Mouse (Mus musculus): Measurements from ENCODE around the gene Gse1. TPM values are rescaled to one million over a fixed set of nuclear protein-coding genes. Genes with fewer than 3 reads are reported as not detected.

The Gse1 gene
- polyA plus RNA-seq, 1 experiment from 2014 or later: 8.7 TPM

DNA sequence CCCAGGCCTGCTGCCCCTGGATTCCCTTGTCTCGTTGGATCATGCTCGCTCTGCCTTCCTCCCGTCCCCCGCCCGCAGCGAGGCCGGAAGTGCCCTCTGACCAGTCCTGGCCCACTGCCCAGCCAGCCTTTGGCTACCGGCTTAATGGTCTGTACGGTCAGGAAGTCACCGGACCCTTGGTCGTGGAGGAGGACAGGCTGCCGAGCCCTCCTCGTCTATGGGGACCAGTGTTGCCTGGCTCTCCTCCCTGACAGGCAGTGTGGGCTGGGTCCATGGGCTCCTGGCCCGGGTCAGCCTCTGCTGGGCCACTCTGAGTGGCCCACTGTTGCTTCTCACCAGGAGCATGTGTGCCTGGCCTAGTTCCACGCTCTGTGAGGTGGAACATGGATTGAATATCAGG lies 266.6 kb downstream of the Gse1 start:
- WGBS (ENCODE audit: insufficient replicate concordance): 62% methylated on average over 15 of the region's 15 CpGs
- ATAC-seq (ENCODE audit: insufficient read depth): no peak
- Histone ChIP-seq H3K27me3 (no peaks in the 10 kb centered on the region), H3K4me3 (replicated peaks) (peak overlapping the region; percentile 21; the same call in 1 of the 2 replicates), H3K4me1 (replicated peaks) (peaks cover 100% of the 10 kb centered on the region), H3K9me3 (replicated peaks) (no peaks in the 10 kb centered on the region), H3K4me2 (peak overlapping the region; percentile 96), H3K9ac (0 out of 2 replicates have a peak overlapping the region, but pooled peaks have one; percentile 6), H3K27ac (replicated peaks) (peak overlapping the region; percentile 84), H3K36me3 (replicated peaks) (peaks cover 11% of the 10 kb centered on the region; the same call in 1 of the 2 replicates)

DNA sequence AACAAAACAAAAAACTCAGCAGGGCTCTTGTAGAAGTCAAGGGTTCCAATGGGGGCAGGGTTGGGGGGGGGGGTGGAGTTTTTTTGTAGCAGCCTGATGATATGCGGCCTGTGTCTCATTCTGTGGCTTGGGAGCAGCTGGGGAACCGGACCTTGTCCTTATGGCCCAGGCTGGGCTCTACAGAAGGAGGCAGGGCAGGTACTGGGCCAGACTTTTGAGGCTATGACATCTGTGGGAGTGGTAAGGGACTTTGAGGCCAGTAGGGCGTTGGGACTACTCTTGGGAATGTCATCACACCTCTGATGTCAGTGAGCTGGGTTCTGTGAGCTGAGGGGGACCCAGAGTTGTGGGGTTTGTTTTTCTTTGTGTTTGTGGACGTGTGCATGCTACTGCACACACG lies 267.2 kb downstream of the Gse1 start:
- 51% methylated on average over 5 of the region's 5 CpGs for WGBS (ENCODE audit: insufficient replicate concordance)
- H3K9me3 ChIP-seq (replicated peaks): no peaks in the 10 kb centered on the region
- peak overlapping the region; percentile 96; the same call in 1 of the 2 replicates for H3K4me2 ChIP-seq
- no peak for ATAC-seq (ENCODE audit: insufficient read depth)
- peaks cover 100% of the 10 kb centered on the region for H3K4me1 ChIP-seq (replicated peaks)
- peak overlapping the region; percentile 84 for H3K27ac ChIP-seq (replicated peaks)
- no peak overlapping the region for H3K4me3 ChIP-seq (replicated peaks)
- H3K27me3 ChIP-seq: no peaks in the 10 kb centered on the region
- H3K36me3 ChIP-seq (replicated peaks): peaks cover 11% of the 10 kb centered on the region; the same call in 1 of the 2 replicates
- H3K9ac ChIP-seq: 0 out of 2 replicates have a peak overlapping the region, but pooled peaks have one; percentile 16

DNA sequence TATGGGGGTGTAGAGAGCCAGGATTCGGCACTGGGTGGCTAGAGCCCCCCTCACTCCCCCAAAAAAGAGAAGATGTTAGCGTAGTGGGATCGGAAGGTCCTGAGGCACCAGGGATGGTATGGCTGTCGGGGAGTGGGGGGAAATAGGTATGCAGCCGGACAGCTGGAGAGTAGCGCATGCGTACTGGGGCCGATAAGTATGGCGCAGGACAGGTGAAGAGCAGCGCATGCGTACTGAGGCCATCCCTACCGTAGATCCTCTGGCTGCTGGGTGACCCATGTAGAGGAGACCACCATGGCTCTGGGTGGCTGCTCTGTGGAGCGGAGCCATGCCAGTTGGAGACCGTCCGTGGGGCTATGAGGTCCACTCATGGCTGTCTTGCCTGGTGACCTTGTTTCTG lies 268.2 kb downstream of the Gse1 start:
- Histone ChIP-seq H3K4me2 (peak overlapping the region; percentile 35), H3K27me3 (no peaks in the 10 kb centered on the region), H3K27ac (replicated peaks) (peak overlapping the region; percentile 89), H3K9ac (no peak overlapping the region), H3K4me3 (replicated peaks) (no peak overlapping the region), H3K9me3 (replicated peaks) (no peaks in the 10 kb centered on the region), H3K36me3 (replicated peaks) (peaks cover 11% of the 10 kb centered on the region; the same call in 1 of the 2 replicates), H3K4me1 (replicated peaks) (peaks cover 100% of the 10 kb centered on the region)
- ATAC-seq (ENCODE audit: insufficient read depth): no peak
- WGBS (ENCODE audit: insufficient replicate concordance): 90% methylated on average over 15 of the region's 15 CpGs

DNA sequence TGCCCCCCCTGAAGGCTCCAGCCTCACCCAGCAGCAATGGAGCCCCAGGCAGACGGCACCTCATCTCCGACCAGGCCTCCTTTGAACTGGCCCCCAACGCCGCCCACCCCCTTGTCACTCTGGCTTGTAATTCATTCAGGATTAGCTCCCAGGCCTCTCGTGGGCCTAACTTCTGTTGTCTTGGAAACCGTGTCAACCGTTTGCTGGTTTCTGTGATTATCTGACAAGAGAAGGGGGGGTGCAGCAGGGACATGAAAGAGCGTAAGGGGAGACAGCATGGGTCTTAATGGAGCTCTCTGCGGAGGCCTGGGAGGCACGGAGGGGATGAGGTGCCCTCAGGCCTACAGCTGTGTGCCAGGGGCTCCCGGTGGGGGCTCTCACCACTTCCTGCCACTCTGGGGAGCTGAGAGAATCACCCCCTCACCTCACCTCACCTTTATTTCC lies 269.3 kb downstream of the Gse1 start:
- peak overlapping the region; percentile 54 for H3K4me3 ChIP-seq (replicated peaks)
- peak overlapping the region; percentile 90 for H3K4me2 ChIP-seq
- peak overlapping the region; percentile 52 for H3K9ac ChIP-seq
- H3K27ac ChIP-seq (replicated peaks): peak overlapping the region; percentile 89
- no peaks in the 10 kb centered on the region for H3K9me3 ChIP-seq (replicated peaks)
- H3K4me1 ChIP-seq (replicated peaks): peaks cover 99% of the 10 kb centered on the region
- WGBS (ENCODE audit: insufficient replicate concordance): 14% methylated on average over 11 of the region's 11 CpGs
- no peaks in the 10 kb centered on the region for H3K27me3 ChIP-seq
- no peak for ATAC-seq (ENCODE audit: insufficient read depth)
- 0 out of 2 replicates have a peak, but pooled peaks cover 11% of the 10 kb centered on the region for H3K36me3 ChIP-seq (replicated peaks)

DNA sequence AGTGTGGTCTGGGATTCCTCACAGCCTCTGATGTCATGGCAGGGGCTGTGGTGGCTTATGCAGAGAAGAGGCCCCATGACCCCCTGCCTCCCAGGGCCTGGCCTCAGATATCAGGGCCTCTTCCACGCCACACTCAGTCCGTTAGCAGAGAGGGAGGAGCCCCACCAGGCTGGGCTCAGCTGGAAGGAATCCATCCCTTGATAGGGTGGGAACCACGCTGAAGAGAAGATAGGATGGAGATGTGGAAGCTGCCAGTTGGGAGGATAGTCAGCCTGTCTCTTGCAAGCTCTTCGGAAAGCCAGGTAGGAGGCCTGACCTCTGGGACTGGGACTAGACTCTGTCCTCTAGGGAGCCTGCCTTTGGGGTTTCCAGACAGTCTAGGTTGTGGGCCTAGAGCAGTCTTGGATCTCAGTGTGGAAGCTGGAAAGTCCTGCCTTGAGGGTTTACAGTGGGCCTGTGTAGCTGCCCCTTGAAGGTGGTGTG lies 270.1 kb downstream of the Gse1 start:
- WGBS (ENCODE audit: insufficient replicate concordance): 12% methylated on average over 4 of the region's 4 CpGs
- H3K9ac ChIP-seq: peak overlapping the region; percentile 52
- no peaks in the 10 kb centered on the region for H3K27me3 ChIP-seq
- ATAC-seq (ENCODE audit: insufficient read depth): peak; percentile 80
- peaks cover 99% of the 10 kb centered on the region for H3K4me1 ChIP-seq (replicated peaks)
- H3K36me3 ChIP-seq (replicated peaks): 0 out of 2 replicates have a peak, but pooled peaks cover 11% of the 10 kb centered on the region
- no peaks in the 10 kb centered on the region for H3K9me3 ChIP-seq (replicated peaks)
- H3K4me3 ChIP-seq (replicated peaks): peak overlapping the region; percentile 54
- peak overlapping the region; percentile 90 for H3K4me2 ChIP-seq
- H3K27ac ChIP-seq (replicated peaks): peak overlapping the region; percentile 89

DNA sequence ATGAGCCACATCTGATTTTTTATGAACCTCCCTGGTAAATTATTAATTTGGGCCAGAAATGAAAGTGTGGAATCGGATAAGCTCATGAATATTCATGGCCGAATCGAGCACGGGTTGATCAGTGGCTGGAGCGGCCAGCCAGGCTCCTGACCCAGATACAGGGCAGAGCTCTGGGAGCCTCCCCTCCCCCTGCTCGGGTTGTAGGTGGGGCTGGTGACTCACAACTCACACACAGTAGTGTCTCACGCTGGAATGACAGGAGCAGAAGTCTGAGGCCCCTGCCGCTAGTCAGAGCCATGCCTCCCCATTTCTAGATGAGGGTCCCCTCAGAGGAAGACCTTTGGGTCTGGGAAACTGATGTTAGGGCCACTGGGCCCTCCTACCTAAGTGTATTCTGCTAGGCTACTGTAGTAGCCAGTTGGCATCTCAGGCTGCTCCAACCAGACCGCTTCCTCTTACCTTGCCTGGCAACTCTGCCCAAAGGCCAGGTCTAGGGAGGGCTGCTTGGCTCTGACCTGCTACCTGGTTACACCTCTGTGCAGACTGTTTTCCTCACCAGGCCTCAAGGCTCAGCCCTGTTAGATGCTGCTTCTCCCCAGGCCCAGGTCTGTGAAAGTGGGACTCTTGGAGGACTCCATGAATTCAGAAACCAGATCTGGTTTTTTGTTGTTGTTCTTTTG lies 270.8 kb downstream of the Gse1 start:
- Histone ChIP-seq H3K4me1 (replicated peaks) (peaks cover 99% of the 10 kb centered on the region), H3K4me3 (replicated peaks) (peak overlapping the region; percentile 54), H3K9ac (peak overlapping the region; percentile 52), H3K36me3 (replicated peaks) (0 out of 2 replicates have a peak, but pooled peaks cover 11% of the 10 kb centered on the region), H3K27me3 (no peaks in the 10 kb centered on the region), H3K9me3 (replicated peaks) (no peaks in the 10 kb centered on the region), H3K4me2 (peak overlapping the region; percentile 90), H3K27ac (replicated peaks) (peak overlapping the region; percentile 89)
- 17% methylated on average over 9 of the region's 9 CpGs for WGBS (ENCODE audit: insufficient replicate concordance)
- ATAC-seq (ENCODE audit: insufficient read depth): peak; percentile 71

DNA sequence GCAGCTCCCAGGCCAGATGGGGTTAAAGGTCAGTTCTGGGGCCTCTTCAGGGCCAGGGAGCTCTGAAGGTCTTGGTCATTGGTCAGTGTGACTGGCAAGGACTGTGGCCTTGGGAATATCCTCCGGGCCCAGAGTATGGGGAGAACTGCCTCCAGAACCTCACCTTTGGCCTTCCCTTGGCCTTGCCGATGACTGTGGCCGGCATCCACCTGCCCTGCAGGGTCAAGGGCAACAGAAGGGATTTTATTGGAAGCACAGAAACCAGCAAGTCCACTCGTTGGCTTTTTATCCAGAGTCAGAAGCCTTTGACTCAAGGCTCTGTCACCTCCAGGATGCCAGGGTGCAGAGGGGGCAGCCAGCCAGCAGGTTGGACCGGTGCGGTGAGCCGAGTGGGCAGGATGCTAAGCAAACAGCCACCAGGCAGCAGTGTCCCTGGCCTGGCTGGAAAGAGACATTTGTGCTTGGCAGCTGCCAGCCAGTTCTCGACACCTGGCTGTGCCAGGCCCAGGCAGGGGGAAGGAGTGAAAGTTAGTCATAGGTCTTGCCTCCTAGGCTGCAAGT lies 272.5 kb downstream of the Gse1 start:
- no peak overlapping the region for H3K9ac ChIP-seq
- WGBS (ENCODE audit: insufficient replicate concordance): 74% methylated on average over 8 of the region's 8 CpGs
- H3K27ac ChIP-seq (replicated peaks): peak overlapping the region; percentile 67

DNA sequence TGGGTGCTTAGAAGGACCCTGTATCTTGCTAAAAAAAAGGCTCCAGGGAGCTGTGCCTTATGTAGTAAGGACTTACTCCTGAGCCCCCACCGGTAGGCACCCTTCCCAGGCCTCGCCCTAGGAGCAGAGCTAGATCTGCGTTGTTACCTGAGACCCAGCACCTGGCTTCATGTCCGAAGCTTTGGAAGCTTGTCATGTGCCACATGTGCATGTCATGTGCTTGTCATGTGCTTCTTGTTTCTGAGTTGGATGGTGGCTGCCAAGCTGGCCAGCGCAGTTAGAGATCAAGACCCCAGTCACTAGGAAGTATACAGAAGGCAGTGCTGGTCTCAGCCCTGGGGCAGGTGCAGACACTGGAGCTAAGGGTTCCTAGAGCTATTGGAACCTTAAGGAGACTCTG lies 273.2 kb downstream of the Gse1 start:
- no peak for ATAC-seq (ENCODE audit: insufficient read depth)
- no peaks in the 10 kb centered on the region for H3K9me3 ChIP-seq (replicated peaks)
- H3K27me3 ChIP-seq: no peaks in the 10 kb centered on the region
- H3K4me3 ChIP-seq (replicated peaks): no peak overlapping the region
- H3K27ac ChIP-seq (replicated peaks): peak overlapping the region; percentile 67; the same call in 1 of the 2 replicates
- H3K36me3 ChIP-seq (replicated peaks): peaks cover 7% of the 10 kb centered on the region; the same call in 1 of the 2 replicates
- peaks cover 99% of the 10 kb centered on the region for H3K4me1 ChIP-seq (replicated peaks)
- peak overlapping the region; percentile 90; the same call in 1 of the 2 replicates for H3K4me2 ChIP-seq
- 68% methylated on average over 5 of the region's 5 CpGs for WGBS (ENCODE audit: insufficient replicate concordance)
- H3K9ac ChIP-seq: no peak overlapping the region

More for the DNA sequence above, 272.5 kb downstream of the Gse1 start:
- ATAC-seq (ENCODE audit: insufficient read depth): no peak
- Histone ChIP-seq H3K4me3 (replicated peaks) (no peak overlapping the region), H3K36me3 (replicated peaks) (0 out of 2 replicates have a peak, but pooled peaks cover 7% of the 10 kb centered on the region), H3K9me3 (replicated peaks) (no peaks in the 10 kb centered on the region), H3K4me1 (replicated peaks) (peaks cover 99% of the 10 kb centered on the region), H3K27me3 (no peaks in the 10 kb centered on the region), H3K4me2 (peak overlapping the region; percentile 90; the same call in 1 of the 2 replicates)

DNA sequence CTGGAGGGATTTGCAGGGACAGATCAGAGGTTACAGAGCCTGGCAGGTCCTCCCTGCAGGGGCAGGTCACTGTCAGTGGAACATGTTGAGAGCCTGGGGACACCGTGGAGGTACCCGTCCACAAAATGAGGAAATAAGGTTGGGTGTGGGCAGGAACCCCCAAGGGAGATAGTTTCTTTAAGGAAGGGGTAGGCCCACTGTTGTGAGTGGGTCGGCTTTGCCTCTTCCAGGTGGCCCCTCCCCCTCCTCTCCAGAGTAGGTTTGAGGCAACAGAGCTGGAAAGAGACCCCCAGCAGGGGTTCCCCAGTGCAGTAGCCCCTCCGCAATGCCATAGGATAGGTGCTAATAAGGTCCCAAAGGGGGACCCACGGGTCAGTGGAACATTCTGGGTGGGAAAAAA lies 274.2 kb downstream of the Gse1 start:
- Histone ChIP-seq H3K4me1 (replicated peaks) (peaks cover 99% of the 10 kb centered on the region), H3K36me3 (replicated peaks) (peaks cover 7% of the 10 kb centered on the region; the same call in 1 of the 2 replicates), H3K27ac (replicated peaks) (peak overlapping the region; percentile 20), H3K9me3 (replicated peaks) (no peaks in the 10 kb centered on the region), H3K4me2 (0 out of 2 replicates have a peak overlapping the region, but pooled peaks have one; percentile 2), H3K9ac (no peak overlapping the region), H3K4me3 (replicated peaks) (no peak overlapping the region), H3K27me3 (no peaks in the 10 kb centered on the region)
- 27% methylated on average over 5 of the region's 5 CpGs for WGBS (ENCODE audit: insufficient replicate concordance)
- ATAC-seq (ENCODE audit: insufficient read depth): no peak

DNA sequence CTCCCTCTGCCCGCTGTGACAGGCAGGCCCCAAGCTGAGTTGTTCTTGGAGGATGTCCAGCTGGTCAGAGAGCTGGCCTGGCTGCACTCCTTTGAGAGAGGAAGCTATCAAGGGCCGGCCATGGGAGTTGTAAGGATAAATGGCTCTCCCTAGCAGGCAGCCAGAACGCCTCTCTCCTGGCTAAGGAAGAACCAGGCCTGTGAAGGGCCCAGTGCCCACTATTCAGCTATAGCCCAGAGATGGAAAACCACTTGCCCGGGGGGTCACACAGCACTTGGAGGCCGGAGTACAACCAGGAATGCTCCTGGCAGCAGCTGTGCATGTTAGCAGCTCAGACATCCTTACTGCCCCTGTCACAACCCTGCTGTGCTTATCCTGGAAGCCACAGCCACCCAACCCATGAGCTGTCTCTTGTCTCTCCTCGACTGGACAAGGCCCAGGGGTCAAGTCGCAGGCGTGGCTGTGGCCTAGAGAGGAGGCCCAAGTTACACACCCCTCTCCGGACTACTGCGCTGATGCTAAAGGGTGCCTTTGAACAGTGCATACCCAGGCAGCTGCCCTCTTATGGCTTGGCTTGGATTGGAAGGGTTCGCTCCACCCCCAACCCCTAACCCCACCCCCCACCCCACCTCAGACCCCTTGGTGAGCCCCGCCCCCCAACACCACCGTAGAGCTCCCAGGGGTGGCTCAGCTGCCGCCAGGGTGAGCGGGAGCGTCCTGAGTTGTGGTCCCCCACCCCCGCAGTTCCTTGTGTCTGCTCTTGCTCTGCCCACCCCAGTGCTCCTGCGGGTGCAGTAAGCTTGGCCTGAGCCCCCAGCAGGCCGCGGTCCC lies 276.2 kb downstream of the Gse1 start:
- WGBS (ENCODE audit: insufficient replicate concordance): 20% methylated on average over 20 of the region's 20 CpGs
- ATAC-seq (ENCODE audit: insufficient read depth): 0 out of 2 replicates have a peak, but pooled peaks have one; percentile 7
- H3K9ac ChIP-seq: peak overlapping the region; percentile 28; the same call in 1 of the 2 replicates
- H3K27me3 ChIP-seq: no peaks in the 10 kb centered on the region
- peak overlapping the region; percentile 45 for H3K4me2 ChIP-seq
- peaks cover 99% of the 10 kb centered on the region for H3K4me1 ChIP-seq (replicated peaks)
- H3K9me3 ChIP-seq (replicated peaks): no peaks in the 10 kb centered on the region
- no peak overlapping the region for H3K4me3 ChIP-seq (replicated peaks)
- peaks cover 11% of the 10 kb centered on the region; the same call in 1 of the 2 replicates for H3K36me3 ChIP-seq (replicated peaks)
- H3K27ac ChIP-seq (replicated peaks): peak overlapping the region; percentile 24; the same call in 1 of the 2 replicates
